In the genomic region with DNA sequence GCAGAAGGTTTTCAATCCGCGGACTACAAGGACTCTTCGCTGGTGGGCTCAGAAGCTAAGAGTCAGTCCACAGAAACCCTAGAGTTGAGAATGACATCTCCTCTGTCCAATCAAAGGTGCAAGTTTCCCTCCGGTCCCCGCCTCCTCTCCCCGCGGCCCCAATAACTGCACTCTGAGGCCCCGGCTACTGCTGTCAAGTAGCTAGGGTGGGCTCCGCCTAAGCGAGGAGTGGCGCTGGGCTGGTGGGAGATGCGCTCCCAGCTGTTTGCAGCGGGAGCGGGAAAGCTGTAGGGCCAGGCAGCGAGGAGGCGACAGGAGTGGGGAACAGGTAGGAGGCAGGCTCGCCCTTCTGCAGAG, we compare ENCODE assay signal across 8 mouse cellular contexts. TPM values are rescaled to one million over a fixed set of nuclear protein-coding genes. Genes with fewer than 3 reads are reported as not detected.
DNase-seq lines count a peak whose midpoint lies in the region; ATAC-seq and TF ChIP-seq lines count a peak whose summit lies in the region.

A gene (plus strand): TSS at position 170 of the 357 bp plus-strand sequence.

- H3K36me3 ChIP-seq in lung, embryonic 14.5 days (ENCODE audit: insufficient read depth), result no peaks in the 10 kb centered on the region
- no peaks in the 10 kb centered on the region for H3K36me3 ChIP-seq in embryonic facial prominence, embryonic 10.5 days (replicated peaks)
- no peaks in the 10 kb centered on the region for H3K36me3 ChIP-seq in liver, embryonic 13.5 days

- peak; percentile 100 for ATAC-seq in lung, embryonic 14.5 days (ENCODE audit: insufficient read depth)
- ATAC-seq in liver, embryonic 13.5 days (ENCODE audit: low read depth), result no peak
- ATAC-seq in megakaryocyte-erythroid progenitor cell, adult 5-6 weeks (replicated peaks; ENCODE audit: low FRiP score, low TSS enrichment, poor library complexity, severe bottlenecking), result no peak

- no peaks in the 10 kb centered on the region for H3K9me3 ChIP-seq in lung, embryonic 14.5 days (ENCODE audit: low read depth, low read length)
- no peaks in the 10 kb centered on the region for H3K9me3 ChIP-seq in embryonic facial prominence, embryonic 10.5 days
- H3K9me3 ChIP-seq in liver, embryonic 13.5 days (replicated peaks), result no peaks in the 10 kb centered on the region

- peak; percentile 88 for DNase-seq in lung, embryonic 14.5 days
- DNase-seq in lung, postnatal 25 days (ENCODE audit: low spot score), result no peak
- DNase-seq in embryonic facial prominence, embryonic 10.5 days (ENCODE audit: low spot score), result peak; percentile 88
- peak; percentile 29 to 32 for DNase-seq in heart, postnatal 10 days
- peak; percentile 92 for DNase-seq in layer of hippocampus, adult 11-12 months (ENCODE audit: low spot score)
- no peak for DNase-seq in liver, embryonic 13.5 days
- DNase-seq in retina, embryonic 14.5 days (ENCODE audit: low spot score), result peak; percentile 96

- H3K27ac ChIP-seq in lung, embryonic 14.5 days (ENCODE audit: low read depth), result no peak within 1 kb of the TSS
- H3K27ac ChIP-seq in embryonic facial prominence, embryonic 10.5 days (replicated peaks), result peak within 1 kb of the TSS; percentile 44
- H3K27ac ChIP-seq in liver, embryonic 13.5 days, result no peak within 1 kb of the TSS

- peak within 1 kb of the TSS; percentile 47 for H3K4me3 ChIP-seq in lung, embryonic 14.5 days (ENCODE audit: low read depth, low read length)
- peak within 1 kb of the TSS; percentile 64 for H3K4me3 ChIP-seq in embryonic facial prominence, embryonic 10.5 days
- H3K4me3 ChIP-seq in liver, embryonic 13.5 days (replicated peaks), result peak within 1 kb of the TSS; percentile 28

- WGBS in lung, embryonic 14.5 days, result under 1% methylated on average over 17 of the region's 17 CpGs
- WGBS in embryonic facial prominence, embryonic 10.5 days, result under 1% methylated on average over 17 of the region's 17 CpGs
- 1% methylated on average over 17 of the region's 17 CpGs for WGBS in liver, embryonic 13.5 days (ENCODE audit: insufficient replicate concordance)

- intact Hi-C loops in heart, postnatal 10 days (cut with DNase I), result no loop called here

- peak within 1 kb of the TSS; percentile 30; the same call in 1 of the 2 replicates for H3K9ac ChIP-seq in lung, embryonic 14.5 days
- H3K9ac ChIP-seq in liver, embryonic 13.5 days, result no peak within 1 kb of the TSS

- peaks cover 16% of the 10 kb centered on the region for H3K27me3 ChIP-seq in lung, embryonic 14.5 days (ENCODE audit: insufficient read depth, low read length)
- peaks cover 33% of the 10 kb centered on the region for H3K27me3 ChIP-seq in embryonic facial prominence, embryonic 10.5 days (replicated peaks; ENCODE audit: low read depth, poor library complexity, severe bottlenecking)
- peaks cover 16% of the 10 kb centered on the region for H3K27me3 ChIP-seq in liver, embryonic 13.5 days

- peak within 1 kb of the TSS; percentile 96 for H3K4me2 ChIP-seq in lung, embryonic 14.5 days
- peak within 1 kb of the TSS; percentile 48 for H3K4me2 ChIP-seq in liver, embryonic 13.5 days

- no peak for TF ChIP-seq CTCF in lung, embryonic 14.5 days (IDR thresholded peaks at IDR 0.05; ENCODE audit: low read depth)

- H3K4me1 ChIP-seq in lung, embryonic 14.5 days (ENCODE audit: insufficient read depth), result no peaks in the 10 kb centered on the region
- H3K4me1 ChIP-seq in embryonic facial prominence, embryonic 10.5 days, result peaks cover 16% of the 10 kb centered on the region
- H3K4me1 ChIP-seq in liver, embryonic 13.5 days (replicated peaks), result 0 out of 2 replicates have a peak, but pooled peaks cover 2% of the 10 kb centered on the region

RNA-seq across cellular contexts. Expression of the gene that starts here (rescaled TPM):
- 0.51 and 0.84 TPM in 2 replicates for polyA plus RNA-seq in lung, embryonic 14.5 days (2014; fragmentation: Nextera tagmentation; extraction: Ambion mirVana)
- polyA plus RNA-seq in embryonic facial prominence, embryonic 10.5 days (2016; fragmentation: Nextera tagmentation; extraction: Ambion mirVana), result 2.1 TPM in 2 replicates
- total RNA-seq in heart, postnatal 10 days (2021), result under 1 TPM; 0.05 to 0.10 TPM
- 0.05 and 0.07 TPM in 2 replicates for polyA plus RNA-seq in liver, embryonic 13.5 days (2015; fragmentation: Nextera tagmentation; extraction: Ambion mirVana)
- total RNA-seq in megakaryocyte-erythroid progenitor cell, adult 5-6 weeks (2014; fragmentation: Nextera tagmentation), result not detected in 2 replicates
- not detected in 2 replicates for total RNA-seq in megakaryocyte-erythroid progenitor cell, adult 5-6 weeks (2017)

Comparison
In these comparisons a context has a peak if more than half of its experiments do, and no peak if none do; other contexts are left out.
1. Peak in DNase-seq, ATAC-seq, H3K4me3 ChIP-seq, H3K9ac ChIP-seq and H3K4me2 ChIP-seq in lung, embryonic 14.5 days; RNA of the gene not detected or under 1 TPM.
2. Peak in DNase-seq in heart, postnatal 10 days; RNA of the gene not detected or under 1 TPM.
3. DNase-seq: peak in embryonic facial prominence, embryonic 10.5 days (single experiment), layer of hippocampus, adult 11-12 months (single experiment) and retina, embryonic 14.5 days (single experiment); none in lung, postnatal 25 days (single experiment) and liver, embryonic 13.5 days (single experiment).
4. Peak in every context shown above with its lines, with median percentiles within 50 percentile points of each other: H3K4me3 ChIP-seq.